Mouse (Mus musculus): ENCODE measurements at regions not wholly inside any gene's neighbourhood (a gene's known extent, or its start where the extent isn't known, plus 50 kb on each side); places are given as distances from the start of the nearest gene placed in this dataset.

DNA sequence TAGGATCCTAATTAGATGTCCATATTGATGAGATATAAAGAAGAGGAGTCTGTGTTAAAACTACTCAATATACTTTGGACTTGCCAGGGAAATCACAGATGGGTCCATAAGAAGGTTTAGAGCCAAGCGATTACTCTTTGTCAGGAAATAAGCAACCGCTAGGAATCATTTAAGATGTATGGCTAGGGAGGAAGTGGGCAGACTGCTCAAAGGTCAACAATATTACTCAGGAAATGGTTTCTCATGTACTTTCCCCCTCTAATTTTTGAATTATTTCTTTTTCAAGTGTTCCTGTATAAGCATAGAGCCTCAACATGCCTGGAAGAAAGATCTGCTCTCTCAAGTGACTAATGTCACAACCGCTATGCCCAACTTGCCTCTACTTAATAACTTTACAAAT is 217.3 kb upstream of the Gm11114 start:
- H3K9me3 ChIP-seq (replicated peaks; ENCODE audit: control insufficient read depth, low read length), result no peaks in the 10 kb centered on the region
- H3K27ac ChIP-seq (ENCODE audit: low read length), result no peak overlapping the region
- ATAC-seq (ENCODE audit: low read depth), result no peak
- H3K9ac ChIP-seq (ENCODE audit: low read depth, low read length), result no peak overlapping the region
- no peak overlapping the region for H3K4me3 ChIP-seq (ENCODE audit: low read depth, low read length)
- no peaks in the 10 kb centered on the region for H3K36me3 ChIP-seq (ENCODE audit: control insufficient read depth, insufficient read depth)
- H3K27me3 ChIP-seq (ENCODE audit: control insufficient read depth, insufficient read depth, low read depth, low read length), result no peaks in the 10 kb centered on the region
- no peaks in the 10 kb centered on the region for H3K4me1 ChIP-seq (ENCODE audit: control insufficient read depth, low read depth, low read length)
- no peak overlapping the region for H3K4me2 ChIP-seq (ENCODE audit: low read depth, low read length)
- WGBS (ENCODE audit: insufficient replicate concordance), result 56% methylated on average over 3 of the region's 3 CpGs

DNA sequence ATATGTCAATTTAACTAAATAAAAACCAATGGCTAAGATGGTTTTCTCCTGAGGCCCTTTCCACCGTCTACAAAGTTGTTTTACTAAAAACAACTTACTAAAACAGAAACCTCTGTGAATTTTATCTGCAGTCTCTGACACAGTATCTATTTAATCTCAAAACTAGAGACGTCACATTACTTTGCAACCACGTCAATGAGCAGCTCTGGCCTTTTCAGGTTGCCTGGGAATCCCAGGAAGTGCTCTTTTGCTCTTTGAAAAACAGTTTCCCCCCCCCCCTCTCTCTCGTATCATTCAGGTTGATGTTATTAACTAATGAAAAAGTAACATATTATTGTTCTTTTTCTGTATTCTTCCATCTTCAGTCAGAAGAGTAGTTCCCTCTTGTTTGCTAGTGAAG is 216.1 kb upstream of the Gm11114 start:
- Histone ChIP-seq H3K36me3 (ENCODE audit: control insufficient read depth, insufficient read depth) (no peaks in the 10 kb centered on the region), H3K9ac (ENCODE audit: low read depth, low read length) (no peak overlapping the region), H3K9me3 (replicated peaks; ENCODE audit: control insufficient read depth, low read length) (no peaks in the 10 kb centered on the region), H3K27ac (ENCODE audit: low read length) (no peak overlapping the region), H3K4me3 (ENCODE audit: low read depth, low read length) (no peak overlapping the region), H3K4me2 (ENCODE audit: low read depth, low read length) (no peak overlapping the region), H3K4me1 (ENCODE audit: control insufficient read depth, low read depth, low read length) (no peaks in the 10 kb centered on the region), H3K27me3 (ENCODE audit: control insufficient read depth, insufficient read depth, low read depth, low read length) (no peaks in the 10 kb centered on the region)
- ATAC-seq (ENCODE audit: low read depth), result no peak
- WGBS (ENCODE audit: insufficient replicate concordance), result 47% methylated on average over 4 of the region's 4 CpGs

DNA sequence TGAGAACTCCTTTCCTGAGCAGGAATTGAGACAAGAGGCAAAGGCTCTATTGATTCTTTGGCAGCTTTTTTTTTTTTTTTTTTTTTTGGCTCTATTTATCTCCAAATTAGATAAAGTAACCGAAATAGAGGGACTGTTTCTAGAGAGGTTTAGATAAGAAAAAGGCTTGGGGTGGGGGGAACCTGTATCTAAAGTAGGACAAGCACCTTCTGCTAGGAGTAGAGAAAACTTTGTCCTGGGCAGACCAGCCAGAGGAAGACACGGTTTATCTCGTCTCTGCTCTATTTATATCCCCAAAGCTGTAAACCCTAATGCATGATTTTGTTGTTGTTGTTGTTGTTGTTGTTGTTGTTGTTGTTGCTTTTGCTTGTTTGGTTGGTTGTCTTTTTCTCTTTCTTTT is 199.6 kb upstream of the Gm11114 start:
- no peak for ATAC-seq (ENCODE audit: low read depth)
- Histone ChIP-seq H3K4me1 (ENCODE audit: control insufficient read depth, low read depth, low read length) (no peaks in the 10 kb centered on the region), H3K9me3 (replicated peaks; ENCODE audit: control insufficient read depth, low read length) (no peaks in the 10 kb centered on the region), H3K27me3 (ENCODE audit: control insufficient read depth, insufficient read depth, low read depth, low read length) (no peaks in the 10 kb centered on the region), H3K4me3 (ENCODE audit: low read depth, low read length) (no peak overlapping the region), H3K4me2 (ENCODE audit: low read depth, low read length) (no peak overlapping the region), H3K27ac (ENCODE audit: low read length) (no peak overlapping the region), H3K9ac (ENCODE audit: low read depth, low read length) (no peak overlapping the region), H3K36me3 (ENCODE audit: control insufficient read depth, insufficient read depth) (no peaks in the 10 kb centered on the region)
- 25% methylated on average over 3 of the region's 3 CpGs for WGBS (ENCODE audit: insufficient replicate concordance)

DNA sequence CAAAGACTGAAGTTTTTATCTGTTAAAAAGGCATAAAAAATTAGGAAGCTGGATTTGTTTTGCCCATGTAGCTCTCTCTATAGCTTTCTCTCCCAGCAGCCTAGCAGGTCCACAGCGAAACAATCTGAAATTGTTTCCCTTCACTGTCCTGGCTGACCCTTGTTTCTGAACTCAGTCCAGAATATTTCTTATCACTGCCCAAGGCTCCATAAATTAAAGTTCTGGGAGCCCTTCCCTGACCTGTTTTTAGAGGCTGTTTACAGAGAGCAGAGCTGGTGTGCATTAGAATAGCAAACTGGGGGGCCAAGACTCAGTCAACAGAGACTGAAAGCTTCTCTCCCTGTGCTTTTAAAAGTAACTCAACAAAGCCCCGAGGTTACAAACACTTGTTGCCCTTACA is 198.3 kb upstream of the Gm11114 start:
- Histone ChIP-seq H3K27me3 (ENCODE audit: control insufficient read depth, insufficient read depth, low read depth, low read length) (no peaks in the 10 kb centered on the region), H3K4me2 (ENCODE audit: low read depth, low read length) (no peak overlapping the region), H3K4me1 (ENCODE audit: control insufficient read depth, low read depth, low read length) (no peaks in the 10 kb centered on the region), H3K36me3 (ENCODE audit: control insufficient read depth, insufficient read depth) (no peaks in the 10 kb centered on the region), H3K9me3 (replicated peaks; ENCODE audit: control insufficient read depth, low read length) (no peaks in the 10 kb centered on the region), H3K27ac (ENCODE audit: low read length) (no peak overlapping the region), H3K9ac (ENCODE audit: low read depth, low read length) (no peak overlapping the region), H3K4me3 (ENCODE audit: low read depth, low read length) (no peak overlapping the region)
- WGBS (ENCODE audit: insufficient replicate concordance), result 64% methylated on average over 2 of the region's 2 CpGs
- no peak for ATAC-seq (ENCODE audit: low read depth)

DNA sequence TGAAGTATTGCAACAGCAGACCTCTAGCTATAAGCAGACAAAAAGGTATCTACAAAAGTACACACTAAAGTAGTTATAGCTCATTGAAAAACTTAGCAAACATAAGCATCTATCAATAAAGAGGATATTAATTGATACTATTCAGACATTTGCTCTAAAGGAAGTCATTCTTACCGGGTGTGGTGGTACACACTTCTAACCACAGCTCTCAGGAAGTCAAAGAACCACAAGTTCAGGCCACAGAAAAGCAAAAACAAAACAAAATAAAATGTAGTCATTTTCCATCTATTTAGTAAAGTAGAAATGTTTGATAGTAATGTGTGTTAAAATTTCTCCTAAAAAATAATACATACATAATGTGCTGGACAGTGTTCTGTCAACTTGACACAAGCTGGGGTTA is 192.5 kb upstream of the Gm11114 start:
- Histone ChIP-seq H3K4me1 (ENCODE audit: control insufficient read depth, low read depth, low read length) (no peaks in the 10 kb centered on the region; the same call in 1 of the 2 replicates), H3K4me3 (ENCODE audit: low read depth, low read length) (no peak overlapping the region), H3K9ac (ENCODE audit: low read depth, low read length) (no peak overlapping the region), H3K27me3 (ENCODE audit: control insufficient read depth, insufficient read depth, low read depth, low read length) (no peaks in the 10 kb centered on the region), H3K36me3 (ENCODE audit: control insufficient read depth, insufficient read depth) (no peaks in the 10 kb centered on the region), H3K27ac (ENCODE audit: low read length) (no peak overlapping the region), H3K4me2 (ENCODE audit: low read depth, low read length) (no peak overlapping the region), H3K9me3 (replicated peaks; ENCODE audit: control insufficient read depth, low read length) (no peaks in the 10 kb centered on the region)
- WGBS (ENCODE audit: insufficient replicate concordance), result 14% methylated on average over 1 of the region's 1 CpGs
- ATAC-seq (ENCODE audit: low read depth), result no peak

DNA sequence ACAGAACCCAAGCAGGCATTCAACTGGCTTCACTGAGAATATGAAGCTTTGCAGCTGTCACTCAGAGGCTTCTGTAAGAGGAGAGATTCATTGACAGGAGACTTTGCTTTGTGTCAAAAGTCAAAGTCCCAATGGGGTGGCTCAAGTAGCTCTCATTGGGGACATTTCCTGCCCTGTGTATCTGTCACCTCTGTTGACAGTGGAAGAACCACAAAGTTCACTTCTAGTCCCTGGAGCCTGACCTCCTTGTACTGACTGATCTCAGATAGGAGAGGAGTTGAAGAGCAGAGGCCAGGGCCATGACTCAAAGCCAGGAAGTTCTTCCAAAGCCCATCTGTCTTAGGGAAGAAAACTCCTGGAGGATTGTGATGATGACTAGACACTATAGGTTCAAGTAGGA is 191.5 kb upstream of the Gm11114 start:
- Histone ChIP-seq H3K27me3 (ENCODE audit: control insufficient read depth, insufficient read depth, low read depth, low read length) (no peaks in the 10 kb centered on the region), H3K4me1 (ENCODE audit: control insufficient read depth, low read depth, low read length) (no peaks in the 10 kb centered on the region; the same call in 1 of the 2 replicates), H3K9ac (ENCODE audit: low read depth, low read length) (no peak overlapping the region), H3K27ac (ENCODE audit: low read length) (no peak overlapping the region), H3K9me3 (replicated peaks; ENCODE audit: control insufficient read depth, low read length) (no peaks in the 10 kb centered on the region), H3K36me3 (ENCODE audit: control insufficient read depth, insufficient read depth) (no peaks in the 10 kb centered on the region), H3K4me2 (ENCODE audit: low read depth, low read length) (no peak overlapping the region), H3K4me3 (ENCODE audit: low read depth, low read length) (no peak overlapping the region)
- ATAC-seq (ENCODE audit: low read depth), result peak; percentile 73

DNA sequence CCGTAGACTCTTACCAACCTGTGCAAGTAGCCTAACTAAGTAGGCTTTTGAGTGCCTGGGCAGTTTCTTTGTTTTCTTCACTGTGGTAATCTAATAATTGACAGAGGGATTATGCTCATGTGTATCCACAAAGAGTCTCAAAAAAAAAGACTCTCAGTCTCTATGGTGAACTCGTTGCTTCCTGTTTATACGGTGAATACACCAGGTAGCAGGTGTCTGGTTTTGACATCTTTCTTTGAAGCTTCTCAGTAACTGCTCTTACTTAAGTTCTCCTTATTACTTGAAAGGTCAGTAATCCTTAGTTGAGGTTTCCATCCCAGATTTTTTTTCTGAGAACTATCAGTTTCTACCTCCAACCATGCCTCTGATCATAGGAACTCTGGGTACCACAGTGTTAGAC is 188.9 kb upstream of the Gm11114 start:
- WGBS (ENCODE audit: insufficient replicate concordance), result 74% methylated on average over 3 of the region's 3 CpGs
- Histone ChIP-seq H3K9ac (ENCODE audit: low read depth, low read length) (no peak overlapping the region), H3K4me1 (ENCODE audit: control insufficient read depth, low read depth, low read length) (no peaks in the 10 kb centered on the region; the same call in 1 of the 2 replicates), H3K4me3 (ENCODE audit: low read depth, low read length) (no peak overlapping the region), H3K27ac (ENCODE audit: low read length) (no peak overlapping the region), H3K4me2 (ENCODE audit: low read depth, low read length) (no peak overlapping the region), H3K9me3 (replicated peaks; ENCODE audit: control insufficient read depth, low read length) (no peaks in the 10 kb centered on the region), H3K36me3 (ENCODE audit: control insufficient read depth, insufficient read depth) (no peaks in the 10 kb centered on the region), H3K27me3 (ENCODE audit: control insufficient read depth, insufficient read depth, low read depth, low read length) (no peaks in the 10 kb centered on the region)
- no peak for ATAC-seq (ENCODE audit: low read depth)

DNA sequence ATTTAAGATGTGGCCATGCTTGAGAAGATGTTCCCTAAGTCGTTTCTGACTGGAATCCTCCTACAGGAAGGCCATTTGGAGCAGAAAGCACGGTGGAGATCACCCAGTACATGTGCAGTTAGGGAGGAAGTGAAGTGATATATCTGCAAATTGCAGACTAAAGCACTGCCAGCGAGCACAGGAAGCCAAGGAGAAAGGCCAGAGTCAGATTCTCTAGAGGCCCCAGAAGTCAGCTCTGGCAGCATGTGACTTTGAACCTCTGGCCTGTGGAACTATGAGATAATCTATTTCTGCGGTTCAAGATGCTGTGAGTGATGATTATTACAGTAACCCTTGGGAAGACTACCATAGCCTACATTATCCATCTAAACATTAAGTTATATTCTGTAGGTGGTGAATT is 186.8 kb upstream of the Gm11114 start:
- Histone ChIP-seq H3K4me3 (ENCODE audit: low read depth, low read length) (no peak overlapping the region), H3K27me3 (ENCODE audit: control insufficient read depth, insufficient read depth, low read depth, low read length) (no peaks in the 10 kb centered on the region), H3K4me1 (ENCODE audit: control insufficient read depth, low read depth, low read length) (no peaks in the 10 kb centered on the region; the same call in 1 of the 2 replicates), H3K9me3 (replicated peaks; ENCODE audit: control insufficient read depth, low read length) (no peaks in the 10 kb centered on the region), H3K4me2 (ENCODE audit: low read depth, low read length) (no peak overlapping the region), H3K9ac (ENCODE audit: low read depth, low read length) (no peak overlapping the region), H3K27ac (ENCODE audit: low read length) (no peak overlapping the region), H3K36me3 (ENCODE audit: control insufficient read depth, insufficient read depth) (no peaks in the 10 kb centered on the region)
- peak; percentile 48 for ATAC-seq (ENCODE audit: low read depth)
- 9% methylated on average over 4 of the region's 4 CpGs for WGBS (ENCODE audit: insufficient replicate concordance)

DNA sequence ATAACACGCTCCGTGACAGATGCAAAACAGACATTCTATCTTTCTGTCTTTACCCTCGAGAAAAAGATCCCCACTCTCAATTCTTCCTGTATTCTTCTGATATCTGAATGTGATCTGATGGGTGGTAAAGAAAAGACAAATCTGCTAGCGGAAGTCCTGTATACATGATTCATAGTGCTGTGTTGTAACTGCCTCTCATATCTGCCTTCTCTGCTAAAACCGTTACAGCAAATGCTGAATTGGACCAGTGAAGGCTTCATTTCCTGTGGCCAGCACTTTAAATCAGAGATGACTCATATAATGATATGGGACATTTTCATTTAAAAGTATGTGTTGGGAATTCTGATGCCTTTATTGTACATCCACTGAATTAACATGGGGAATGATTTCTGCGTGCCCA is 186.0 kb upstream of the Gm11114 start:
- Histone ChIP-seq H3K36me3 (ENCODE audit: control insufficient read depth, insufficient read depth) (no peaks in the 10 kb centered on the region), H3K4me3 (ENCODE audit: low read depth, low read length) (no peak overlapping the region), H3K4me1 (ENCODE audit: control insufficient read depth, low read depth, low read length) (no peaks in the 10 kb centered on the region), H3K4me2 (ENCODE audit: low read depth, low read length) (no peak overlapping the region), H3K9ac (ENCODE audit: low read depth, low read length) (no peak overlapping the region), H3K27ac (ENCODE audit: low read length) (no peak overlapping the region), H3K27me3 (ENCODE audit: control insufficient read depth, insufficient read depth, low read depth, low read length) (no peaks in the 10 kb centered on the region), H3K9me3 (replicated peaks; ENCODE audit: control insufficient read depth, low read length) (no peaks in the 10 kb centered on the region)
- no peak for ATAC-seq (ENCODE audit: low read depth)
- WGBS (ENCODE audit: insufficient replicate concordance), result 50% methylated on average over 6 of the region's 6 CpGs

DNA sequence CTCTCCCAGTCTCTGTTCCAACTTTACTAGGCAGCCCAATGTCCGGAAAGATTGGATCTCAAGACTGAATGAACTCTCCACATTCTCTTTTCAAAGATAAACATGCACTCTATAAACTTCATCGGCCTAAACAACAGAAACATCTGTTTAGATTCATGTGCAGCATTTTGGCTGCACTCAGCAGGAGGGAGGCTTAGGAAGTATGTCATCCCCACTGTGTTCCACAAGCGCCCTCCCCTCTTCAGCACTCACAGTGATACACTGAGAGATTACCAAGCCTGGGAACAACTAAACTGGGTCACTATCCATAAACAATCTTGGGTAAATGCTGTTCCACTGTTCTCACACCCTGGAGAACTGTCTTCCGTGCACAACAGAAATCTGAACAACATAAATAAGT is 185.5 kb upstream of the Gm11114 start:
- no peaks in the 10 kb centered on the region for H3K36me3 ChIP-seq (ENCODE audit: control insufficient read depth, insufficient read depth)
- no peaks in the 10 kb centered on the region for H3K27me3 ChIP-seq (ENCODE audit: control insufficient read depth, insufficient read depth, low read depth, low read length)
- no peak overlapping the region for H3K9ac ChIP-seq (ENCODE audit: low read depth, low read length)
- ATAC-seq (ENCODE audit: low read depth), result no peak
- H3K4me2 ChIP-seq (ENCODE audit: low read depth, low read length), result no peak overlapping the region
- whole genome bisulfite sequencing (ENCODE audit: insufficient replicate concordance), result 64% methylated on average over 4 of the region's 4 CpGs
- H3K9me3 ChIP-seq (replicated peaks; ENCODE audit: control insufficient read depth, low read length), result no peaks in the 10 kb centered on the region
- no peak overlapping the region for H3K4me3 ChIP-seq (ENCODE audit: low read depth, low read length)
- no peak overlapping the region for H3K27ac ChIP-seq (ENCODE audit: low read length)
- H3K4me1 ChIP-seq (ENCODE audit: control insufficient read depth, low read depth, low read length), result no peaks in the 10 kb centered on the region

Data from liver, embryonic 16.5 days (tissue).